Mouse (Mus musculus) right cerebral cortex, postnatal 14 days (tissue): Measurements from ENCODE around the gene Mutyh.

Experiments
- DNase-seq: peaks from one replicate; pipeline ENCODE4 v3.0.0; 2022

Gene Mutyh

DNA sequence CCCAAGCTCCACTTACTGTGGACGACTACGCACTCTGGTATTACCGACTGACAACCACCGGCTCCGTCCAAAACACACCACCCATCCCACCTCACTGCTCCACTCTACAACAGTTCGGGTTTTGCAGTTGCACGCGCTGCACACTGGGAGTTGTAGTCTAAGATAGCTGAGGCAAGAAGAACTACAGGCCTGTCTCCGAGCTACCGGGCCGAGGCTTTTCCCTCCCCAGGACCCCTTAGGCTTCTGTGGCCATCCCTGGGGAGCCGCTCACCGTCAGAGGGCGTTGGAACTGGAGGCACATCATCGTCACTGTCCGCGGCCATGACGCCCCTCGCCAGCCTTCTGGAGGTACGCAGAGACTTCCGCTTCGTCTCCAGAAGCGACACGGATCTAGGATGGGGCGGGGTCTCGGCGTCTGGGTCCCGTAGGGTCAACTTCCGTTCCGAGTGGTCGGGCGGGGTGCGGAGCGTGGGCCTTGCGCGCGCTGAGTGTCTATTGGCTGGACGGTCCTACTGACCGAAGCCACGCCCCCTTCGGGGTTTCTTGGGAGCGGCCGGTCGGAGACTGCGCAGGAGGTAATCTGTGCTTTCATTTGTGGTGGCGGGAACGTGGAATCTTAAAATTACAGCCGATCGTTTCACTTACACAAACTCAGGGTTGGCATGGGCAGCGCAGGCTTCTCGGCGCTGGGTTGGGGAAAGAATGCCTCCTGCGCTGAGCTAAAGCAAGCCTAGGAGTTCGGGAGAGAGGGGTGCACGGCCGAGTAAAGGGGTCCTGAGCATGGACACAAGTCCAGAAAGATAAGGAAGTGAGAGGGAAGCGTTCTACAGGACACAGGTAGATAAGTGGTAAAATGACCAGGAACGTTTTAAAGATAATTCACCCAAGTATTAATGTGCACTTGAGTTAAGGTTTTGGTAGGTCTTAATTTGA is at the start of gene Mutyh, which contains the start of gene Toe1:
Mutyh (plus strand) TSS at position 527 of the 933 bp plus-strand sequence.
Toe1 (minus strand) TSS at position 444 of the 933 bp plus-strand sequence.
- DNase-seq = peak; percentile 95

GRCm38 (mm10) chr4:116761914-116762313 is 45.6 kb upstream of the Mutyh start:
- DNase-seq = no peak

GRCm38 (mm10) chr4:116764001-116764400 is 43.5 kb upstream of the Mutyh start:
- DNase-seq = no peak

DNA sequence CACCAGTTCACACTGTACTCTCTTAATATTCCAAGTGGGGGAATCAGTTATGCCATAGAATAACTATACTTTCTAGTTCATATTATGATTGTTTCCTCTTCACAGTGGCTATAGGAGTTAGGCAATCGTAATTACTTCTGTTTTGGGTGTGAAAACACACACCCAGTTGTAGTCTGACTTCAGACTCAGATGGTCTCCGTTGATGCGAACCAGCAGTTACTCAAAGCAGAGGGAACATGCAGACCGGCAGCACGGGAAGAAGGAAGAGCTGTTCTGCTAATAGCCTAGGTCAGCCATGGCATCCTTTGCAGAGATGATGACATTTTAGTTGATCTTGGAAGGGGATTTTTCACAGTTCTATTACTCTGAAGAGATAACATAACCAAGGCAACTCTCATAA is 39.0 kb upstream of the Mutyh start:
- no peak for DNase-seq

DNA sequence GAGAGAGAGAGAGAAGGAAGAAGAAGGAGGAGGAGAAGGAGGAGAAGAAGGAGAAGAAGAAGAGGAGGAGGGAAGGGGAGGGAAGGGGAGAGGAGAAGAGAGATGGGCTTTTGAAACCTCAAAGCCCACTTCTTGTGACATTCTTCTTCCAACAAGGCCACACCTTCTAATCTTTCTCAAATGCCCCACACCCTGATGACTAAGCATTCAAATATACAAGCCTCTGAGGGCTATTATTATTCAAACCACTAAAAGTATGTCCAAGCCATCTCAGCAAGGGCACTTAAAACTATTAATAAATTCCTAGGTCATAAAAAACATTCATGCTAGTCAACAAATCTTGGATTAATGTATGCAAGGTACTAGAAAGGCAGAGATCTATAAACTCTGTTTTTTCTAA is 38.5 kb upstream of the Mutyh start:
- no peak for DNase-seq

DNA sequence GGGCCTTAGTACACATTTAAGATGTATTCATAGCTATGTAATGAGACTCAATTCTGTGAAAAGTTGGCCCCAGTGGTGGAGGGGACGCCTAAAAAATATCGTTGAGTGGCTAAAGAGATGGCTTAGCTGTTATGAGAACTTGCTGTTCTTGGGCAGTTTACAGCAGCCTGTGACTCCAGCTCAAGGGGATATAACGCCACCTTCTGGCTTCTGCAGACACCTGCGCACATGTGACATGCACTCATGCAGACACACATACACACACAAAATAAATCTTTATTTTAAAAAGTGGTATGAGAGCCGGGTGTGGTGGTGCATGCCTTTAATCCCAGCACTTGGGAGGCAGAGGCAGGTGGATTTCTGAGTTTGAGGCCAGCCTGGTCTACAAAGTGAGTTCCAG is 31.1 kb upstream of the Mutyh start:
- DNase-seq = no peak

DNA sequence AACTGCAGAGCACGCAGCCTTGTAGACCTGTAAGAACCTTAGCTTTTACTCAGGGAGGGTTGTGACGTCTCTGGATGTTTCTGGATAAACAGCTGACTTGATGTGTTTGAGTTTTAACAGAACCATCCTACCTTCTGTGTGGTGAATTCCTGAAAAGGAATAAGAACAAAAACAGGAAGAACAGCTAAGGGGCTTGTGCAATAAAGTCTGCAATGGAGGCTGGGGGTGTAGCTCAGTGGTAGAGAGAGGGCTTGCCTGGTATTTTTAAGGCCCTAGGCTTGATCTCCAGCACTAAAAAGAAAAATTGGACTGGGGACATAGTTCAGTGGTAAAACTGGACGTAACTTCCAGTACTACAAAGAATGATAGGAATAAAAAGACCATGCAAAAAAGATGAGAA is 30.4 kb upstream of the Mutyh start:
- no peak for DNase-seq

DNA sequence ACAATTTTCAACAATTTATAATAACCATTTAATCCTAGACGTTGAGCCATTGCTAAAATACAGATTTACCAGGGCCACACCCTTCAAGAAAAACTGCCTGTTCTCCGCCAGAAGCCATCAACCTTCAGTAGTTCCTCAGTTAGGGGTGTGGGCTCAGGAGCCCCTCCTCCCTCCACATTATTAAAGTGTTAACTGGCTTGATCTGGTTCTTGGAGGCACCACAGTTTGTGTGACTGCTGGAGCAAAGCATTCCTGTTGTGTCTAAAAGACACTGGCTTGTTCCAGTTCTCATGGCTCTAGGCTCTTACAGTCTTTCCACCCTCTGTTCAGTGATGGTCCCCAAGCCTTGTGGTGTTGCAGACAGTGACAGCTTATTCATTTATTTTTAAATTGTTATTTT is 27.0 kb upstream of the Mutyh start:
- no peak for DNase-seq

DNA sequence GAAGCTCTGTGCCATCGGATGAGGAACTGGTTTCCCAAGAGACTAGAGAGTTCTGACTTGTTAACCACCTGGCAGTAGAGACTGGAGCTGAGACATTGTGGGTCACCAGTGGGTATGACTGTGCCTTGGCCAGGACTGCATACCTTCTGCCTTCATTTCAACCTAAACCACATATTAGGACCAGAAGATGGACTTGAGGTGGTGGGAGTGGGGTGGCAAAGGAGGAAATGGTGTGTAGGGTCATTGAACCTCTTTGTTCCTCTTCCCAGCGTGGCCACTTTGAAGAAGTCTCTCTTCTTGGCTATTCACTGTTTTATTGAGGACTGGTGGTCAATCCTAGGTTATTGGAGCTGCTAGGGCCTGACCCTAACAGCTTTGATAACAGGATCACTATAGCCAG is 26.2 kb upstream of the Mutyh start:
- no peak for DNase-seq

- DNase-seq = no peak
Observed at GRCm38 (mm10) chr4:116782171-116782570, 25.4 kb upstream of the Mutyh start.

- DNase-seq = no peak
Observed at GRCm38 (mm10) chr4:116786587-116786986, 20.9 kb upstream of the Mutyh start.

- DNase-seq = no peak
Observed at GRCm38 (mm10) chr4:116787985-116788760, 19.4 kb upstream of the Mutyh start.

- peak; percentile 87 for DNase-seq
Observed at GRCm38 (mm10) chr4:116788956-116789355, 18.6 kb upstream of the Mutyh start.

- no peak for DNase-seq
Observed at GRCm38 (mm10) chr4:116792453-116792852, 15.1 kb upstream of the Mutyh start.

DNA sequence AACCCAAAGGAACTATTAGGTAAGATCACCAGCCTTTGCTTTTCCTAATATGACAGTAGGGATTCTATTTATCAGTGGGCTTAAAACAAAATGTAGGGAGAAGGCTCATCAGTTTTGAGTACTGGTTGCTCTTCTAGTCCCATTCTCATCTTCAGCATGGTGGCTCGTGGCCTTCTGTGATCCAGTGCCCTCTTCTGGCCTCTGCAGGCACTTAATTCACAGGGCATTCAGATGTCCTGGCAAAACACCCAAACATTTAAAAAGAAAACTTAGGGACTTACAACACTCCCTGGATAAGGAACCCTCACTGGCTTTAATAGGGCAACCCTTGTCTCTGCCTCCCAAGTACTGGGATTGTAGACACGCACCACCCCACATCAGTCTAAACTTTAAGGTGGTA is 13.2 kb upstream of the Mutyh start:
- DNase-seq = no peak

DNA sequence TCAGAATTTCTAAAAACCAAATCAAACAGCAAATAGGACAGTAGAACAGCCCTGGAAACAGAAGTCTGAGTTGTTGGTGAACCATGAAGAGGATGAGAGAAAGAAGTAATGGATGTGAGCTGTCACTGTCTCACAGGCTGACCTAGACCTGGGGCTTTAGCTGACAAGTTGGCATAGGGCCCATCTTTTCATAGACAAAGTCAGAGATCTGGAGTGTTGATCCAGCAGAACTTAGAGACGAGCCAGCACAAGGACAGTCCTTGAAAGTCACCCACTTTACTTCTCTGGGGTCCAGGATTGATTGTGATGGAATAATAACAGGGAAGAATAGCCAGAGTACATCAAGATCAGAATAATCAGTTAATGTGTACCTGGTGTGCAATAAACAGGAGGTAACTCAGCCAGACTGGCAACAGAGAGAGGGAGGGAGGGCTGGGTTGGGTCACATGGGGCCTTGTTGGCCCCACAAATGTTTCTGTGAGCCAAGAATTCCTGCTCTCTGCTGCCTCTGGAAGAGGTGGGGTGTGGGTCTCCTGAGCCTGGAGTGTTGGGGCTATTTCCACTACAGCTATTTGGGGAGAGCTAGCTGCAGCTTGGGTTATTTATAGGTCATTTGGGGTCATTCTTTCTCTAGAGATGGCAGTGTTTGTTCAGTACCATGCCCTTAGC is 10.9 kb upstream of the Mutyh start:
- no peak for DNase-seq

DNA sequence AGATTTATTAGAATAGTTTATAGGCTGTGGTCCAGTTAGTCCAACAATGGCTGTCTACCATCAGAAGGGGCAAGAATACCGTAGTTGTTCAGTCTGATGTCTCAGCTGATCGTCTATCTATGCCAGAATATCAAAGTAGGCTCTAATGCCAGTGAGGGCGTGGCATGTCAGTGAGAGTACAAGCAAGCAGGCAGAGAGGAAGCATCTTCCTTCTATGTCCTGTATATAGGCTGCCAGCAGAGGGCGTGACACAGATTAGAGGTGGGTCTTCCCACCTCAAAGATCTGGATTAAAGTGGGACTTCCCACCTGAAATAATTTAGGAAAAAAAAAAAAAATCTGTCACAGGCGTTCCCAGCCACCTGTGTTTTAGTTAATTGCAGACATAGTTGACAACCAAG is 7.6 kb upstream of the Mutyh start:
- no peak for DNase-seq

DNA sequence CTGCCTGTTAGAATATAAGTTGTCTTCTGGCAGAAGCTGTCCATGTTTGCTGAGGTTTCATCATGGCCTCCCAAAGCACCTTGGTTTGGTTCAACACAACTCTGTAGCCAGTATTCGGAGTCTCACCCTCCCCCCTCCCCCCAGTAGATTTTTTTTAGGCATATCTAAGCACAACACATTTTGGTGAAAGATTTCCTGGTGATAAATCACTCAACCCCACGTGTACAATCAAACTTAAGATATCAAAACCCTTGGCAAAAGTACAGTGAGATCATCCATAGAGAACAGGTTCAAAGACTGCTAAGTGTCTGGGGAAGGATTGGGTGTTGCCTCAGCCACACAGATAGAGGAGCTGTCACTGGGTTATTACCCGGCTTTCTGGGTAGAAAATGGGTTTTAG is 3.5 kb downstream of the Mutyh start:
- DNase-seq = no peak

- no peak for DNase-seq
Observed at GRCm38 (mm10) chr4:116815276-116815675, 7.8 kb downstream of the Mutyh start.

GRCm38 (mm10) chr4:116817486-116817885 is 10.0 kb downstream of the Mutyh start:
- DNase-seq = no peak

- no peak for DNase-seq
Observed at GRCm38 (mm10) chr4:116819968-116820901, 12.7 kb downstream of the Mutyh start.
